Mouse (Mus musculus): ENCODE measurements around the gene Mt3. TPM values are rescaled to one million over a fixed set of nuclear protein-coding genes. Genes with fewer than 3 reads are reported as not detected.
"Not testable (repeated sequence)": the region's sequence is repeated elsewhere in the genome, so short reads cannot be mapped to it uniquely, and the experiment has no call there.

Gene Mt3
- polyA plus RNA-seq, 1 experiment from 2014 or later = 23.8 TPM

DNA sequence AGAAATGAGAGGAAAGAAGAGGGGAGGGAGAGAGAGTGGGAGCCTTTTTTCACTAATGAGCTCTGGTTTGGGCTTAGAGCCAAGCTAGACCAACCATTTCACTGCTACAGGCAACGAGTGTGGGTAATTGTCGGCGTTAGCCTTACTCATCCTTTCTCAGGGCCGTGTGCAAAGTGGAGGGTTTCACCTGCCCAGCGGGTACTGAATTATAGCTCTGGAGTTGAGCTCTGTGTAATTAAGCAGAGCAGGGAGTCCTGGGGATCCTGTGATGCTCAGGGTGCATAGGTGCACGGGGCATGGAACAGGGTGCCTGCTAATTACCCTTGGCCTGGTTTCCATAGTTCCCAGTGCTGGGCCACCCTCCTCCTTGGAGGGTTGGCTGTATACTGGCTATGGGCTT is 24.7 kb upstream of the Mt3 start:
- Histone ChIP-seq H3K9me3 (no peaks in the 10 kb centered on the region), H3K27ac (replicated peaks) (no peak overlapping the region), H3K9ac (replicated peaks) (no peak overlapping the region), H3K4me2 (replicated peaks) (no peak overlapping the region), H3K27me3 (no peaks in the 10 kb centered on the region), H3K4me3 (no peak overlapping the region), H3K36me3 (no peaks in the 10 kb centered on the region), H3K4me1 (peaks cover 5% of the 10 kb centered on the region; the same call in 1 of the 2 replicates)
- ATAC-seq (ENCODE audit: low FRiP score, low read depth) = no peak
- 82% methylated on average over 6 of the region's 6 CpGs for WGBS

DNA sequence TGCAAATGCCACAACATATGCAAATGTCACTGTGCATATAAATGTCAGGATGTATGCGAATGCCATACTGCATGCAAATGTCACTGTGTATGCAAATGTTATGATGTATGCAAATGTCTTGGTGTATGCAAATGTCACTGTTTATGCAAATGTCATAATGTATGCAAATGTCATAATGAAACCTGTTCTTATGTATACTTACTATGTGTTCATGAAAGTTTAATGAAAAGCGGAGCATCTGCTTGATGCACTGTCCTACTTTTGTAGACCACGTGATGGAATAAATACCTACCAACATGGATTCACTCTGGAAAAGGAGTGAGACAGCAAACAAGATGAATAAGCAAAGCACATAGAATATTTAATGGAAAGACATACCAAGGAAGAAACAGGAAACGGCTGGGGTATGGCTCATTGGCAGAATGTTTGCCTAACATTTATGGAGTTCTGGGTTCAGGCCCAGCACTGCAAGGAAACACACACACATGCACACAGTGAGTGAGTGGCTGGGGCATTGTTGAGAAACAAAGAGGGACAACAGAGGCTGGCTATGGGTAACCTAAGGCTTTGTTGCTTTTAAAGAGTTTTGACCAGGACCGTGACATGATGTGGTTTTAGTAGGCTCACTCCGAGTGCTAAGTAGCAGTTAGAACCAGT is 23.1 kb upstream of the Mt3 start:
- H3K27me3 ChIP-seq = no peaks in the 10 kb centered on the region
- H3K4me2 ChIP-seq (replicated peaks) = no peak overlapping the region
- no peak overlapping the region for H3K9ac ChIP-seq (replicated peaks)
- 76% methylated on average over 6 of the region's 6 CpGs for WGBS
- H3K4me1 ChIP-seq = no peaks in the 10 kb centered on the region; the same call in 1 of the 2 replicates
- no peak for ATAC-seq (ENCODE audit: low FRiP score, low read depth)
- no peak overlapping the region for H3K4me3 ChIP-seq
- no peaks in the 10 kb centered on the region for H3K9me3 ChIP-seq
- no peaks in the 10 kb centered on the region for H3K36me3 ChIP-seq
- H3K27ac ChIP-seq (replicated peaks) = no peak overlapping the region

DNA sequence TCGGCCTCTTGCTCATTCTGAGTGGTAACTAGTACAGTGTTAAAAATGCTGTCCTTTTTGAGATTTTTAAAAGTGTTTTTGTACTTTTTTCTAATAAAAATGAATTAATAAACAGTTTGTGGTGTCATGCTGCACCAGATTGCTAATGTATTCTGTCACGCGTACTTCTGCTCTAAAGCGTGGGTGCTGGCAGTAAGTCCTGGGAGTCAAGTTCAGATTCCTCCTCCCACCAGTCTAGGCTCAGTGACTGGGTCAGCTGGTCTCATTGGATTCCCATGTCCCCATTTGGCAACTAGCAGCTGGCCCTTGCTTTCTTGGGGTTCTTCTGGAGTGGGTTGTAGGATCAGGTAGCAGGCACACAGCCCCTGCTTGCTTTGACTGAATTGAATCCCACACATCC is 22.3 kb upstream of the Mt3 start:
- WGBS = 94% methylated on average over 4 of the region's 4 CpGs

DNA sequence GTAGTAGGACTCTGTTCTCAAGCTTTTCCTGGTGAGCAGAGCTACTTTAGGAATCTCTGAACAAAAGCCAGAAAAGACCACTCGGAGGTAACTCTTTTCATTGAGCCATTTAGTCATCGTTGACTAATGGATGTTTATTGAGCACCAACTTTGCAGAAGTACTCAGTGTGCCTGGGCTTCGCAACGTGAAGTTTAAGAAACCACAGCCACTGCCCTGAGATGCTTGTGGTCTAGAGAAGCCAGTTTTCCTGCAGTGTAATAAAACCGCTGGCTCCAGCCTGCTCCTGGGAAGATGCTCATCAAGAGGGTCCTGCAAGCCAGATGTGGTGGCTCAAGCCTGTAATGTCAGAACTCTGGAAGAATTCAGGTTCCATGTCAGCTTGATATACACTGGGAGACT is 20.3 kb upstream of the Mt3 start:
- Histone ChIP-seq H3K4me1 (no peaks in the 10 kb centered on the region; the same call in 1 of the 2 replicates), H3K4me3 (no peak overlapping the region), H3K9ac (replicated peaks) (no peak overlapping the region), H3K36me3 (no peaks in the 10 kb centered on the region), H3K27me3 (no peaks in the 10 kb centered on the region), H3K4me2 (replicated peaks) (no peak overlapping the region), H3K9me3 (no peaks in the 10 kb centered on the region), H3K27ac (replicated peaks) (no peak overlapping the region)
- 84% methylated on average over 5 of the region's 5 CpGs for WGBS
- no peak for ATAC-seq (ENCODE audit: low FRiP score, low read depth)

More for the DNA sequence above, 22.3 kb upstream of the Mt3 start:
- Histone ChIP-seq H3K4me1 (no peaks in the 10 kb centered on the region; the same call in 1 of the 2 replicates), H3K27ac (replicated peaks) (no peak overlapping the region), H3K9me3 (no peaks in the 10 kb centered on the region), H3K27me3 (no peaks in the 10 kb centered on the region), H3K36me3 (no peaks in the 10 kb centered on the region), H3K4me2 (replicated peaks) (no peak overlapping the region), H3K4me3 (no peak overlapping the region), H3K9ac (replicated peaks) (no peak overlapping the region)
- ATAC-seq (ENCODE audit: low FRiP score, low read depth) = no peak

DNA sequence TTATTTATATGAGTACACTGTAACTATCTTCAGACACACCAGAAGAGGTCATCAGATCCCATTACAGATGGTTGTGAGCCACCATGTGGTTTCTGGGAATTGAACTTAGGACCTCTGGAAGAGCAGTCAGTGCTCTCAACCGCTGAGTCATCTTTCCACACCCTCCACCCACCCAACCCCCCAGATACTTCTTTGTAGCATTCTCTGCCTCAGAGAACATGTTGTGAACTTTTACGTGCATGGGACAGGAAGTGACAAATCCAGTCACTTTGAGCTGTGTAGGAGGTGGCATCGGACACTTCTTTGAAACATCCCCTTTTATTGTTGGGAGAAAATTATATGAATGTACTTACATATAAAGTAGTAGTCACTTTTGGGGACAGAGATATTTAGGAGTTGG is 17.8 kb upstream of the Mt3 start:
- H3K9ac ChIP-seq (replicated peaks); H3K4me3 ChIP-seq; H3K36me3 ChIP-seq; H3K9me3 ChIP-seq; H3K27ac ChIP-seq (replicated peaks); H3K27me3 ChIP-seq; ATAC-seq (ENCODE audit: low FRiP score, low read depth); H3K4me2 ChIP-seq (replicated peaks); H3K4me1 ChIP-seq: not testable (repeated sequence)
- 76% methylated on average over 3 of the region's 3 CpGs for WGBS

DNA sequence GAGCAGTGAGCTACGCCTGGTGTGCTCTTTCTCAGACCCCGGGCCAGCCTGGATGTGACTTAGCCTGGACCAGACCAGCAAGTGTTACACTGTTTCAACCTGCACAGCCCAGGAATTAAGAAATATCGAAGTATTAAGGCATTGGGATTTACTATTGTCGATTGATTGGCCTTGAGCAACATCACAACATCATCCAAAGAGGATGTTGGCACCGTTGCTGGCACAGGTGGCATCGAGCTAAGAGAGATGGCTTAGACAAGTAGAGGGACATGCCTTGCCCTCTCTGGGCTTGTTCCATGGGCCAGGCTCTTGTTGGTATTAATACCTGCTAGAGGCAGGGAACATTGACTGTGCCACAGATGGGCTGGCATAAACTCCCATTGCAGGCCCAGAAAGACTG is 16.9 kb upstream of the Mt3 start:
- WGBS = 89% methylated on average over 6 of the region's 6 CpGs
- Histone ChIP-seq H3K4me2 (replicated peaks) (no peak overlapping the region), H3K9ac (replicated peaks) (no peak overlapping the region), H3K9me3 (no peaks in the 10 kb centered on the region), H3K4me1 (no peaks in the 10 kb centered on the region), H3K27me3 (no peaks in the 10 kb centered on the region), H3K4me3 (no peak overlapping the region), H3K36me3 (no peaks in the 10 kb centered on the region), H3K27ac (replicated peaks) (no peak overlapping the region)
- ATAC-seq (ENCODE audit: low FRiP score, low read depth) = no peak

- H3K27me3 ChIP-seq = no peaks in the 10 kb centered on the region
- 83% methylated on average over 7 of the region's 7 CpGs for WGBS
- no peaks in the 10 kb centered on the region for H3K9me3 ChIP-seq
- H3K4me2 ChIP-seq (replicated peaks) = no peak overlapping the region
- no peaks in the 10 kb centered on the region for H3K36me3 ChIP-seq
- no peak overlapping the region for H3K27ac ChIP-seq (replicated peaks)
- H3K9ac ChIP-seq (replicated peaks) = no peak overlapping the region
- H3K4me3 ChIP-seq = no peak overlapping the region
- ATAC-seq (ENCODE audit: low FRiP score, low read depth) = no peak
- no peaks in the 10 kb centered on the region for H3K4me1 ChIP-seq
These were observed 16.2 kb upstream of the Mt3 start for GRCm38 (mm10) chr8:94136192-94136591.

GRCm38 (mm10) chr8:94136933-94137332 is 15.5 kb upstream of the Mt3 start, which contains the start of gene Mt4:
Mt4 (plus strand) TSS chr8:94137197.
- no peaks in the 10 kb centered on the region for H3K4me1 ChIP-seq
- H3K4me2 ChIP-seq (replicated peaks) = no peak within 1 kb of the TSS
- no peaks in the 10 kb centered on the region for H3K9me3 ChIP-seq
- no peak within 1 kb of the TSS for H3K4me3 ChIP-seq
- no peaks in the 10 kb centered on the region for H3K27me3 ChIP-seq
- no peaks in the 10 kb centered on the region for H3K36me3 ChIP-seq
- H3K27ac ChIP-seq (replicated peaks) = no peak within 1 kb of the TSS
- ATAC-seq (ENCODE audit: low FRiP score, low read depth) = no peak
- WGBS = 56% methylated on average over 6 of the region's 6 CpGs
- no peak within 1 kb of the TSS for H3K9ac ChIP-seq (replicated peaks)

DNA sequence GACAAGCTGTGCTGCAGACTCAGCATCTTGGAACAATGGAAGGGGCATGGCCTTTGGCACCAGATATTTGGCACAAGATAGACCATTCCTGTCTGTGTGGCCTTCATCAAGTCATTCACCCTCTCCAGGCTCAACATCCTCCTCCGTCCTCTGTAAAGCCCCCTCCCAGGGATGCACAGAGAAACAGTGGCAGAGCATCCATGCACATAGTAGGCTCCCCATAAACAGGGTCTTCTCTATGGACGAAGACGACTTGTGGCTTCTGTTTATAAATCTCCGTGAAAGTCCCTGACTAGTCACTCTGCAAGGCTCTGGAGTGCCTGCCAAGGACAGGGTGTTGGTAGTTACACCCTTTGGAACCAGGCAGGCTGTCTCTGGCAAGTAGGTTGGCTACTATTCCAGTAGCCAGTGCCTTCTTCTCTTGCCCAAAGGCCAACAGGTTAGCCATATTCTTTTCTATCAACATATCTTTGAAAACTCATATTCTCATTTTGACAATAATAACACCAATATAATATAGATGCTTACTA is 12.1 kb upstream of the Mt3 start:
- no peaks in the 10 kb centered on the region for H3K9me3 ChIP-seq
- no peaks in the 10 kb centered on the region for H3K4me1 ChIP-seq
- 84% methylated on average over 4 of the region's 4 CpGs for WGBS

DNA sequence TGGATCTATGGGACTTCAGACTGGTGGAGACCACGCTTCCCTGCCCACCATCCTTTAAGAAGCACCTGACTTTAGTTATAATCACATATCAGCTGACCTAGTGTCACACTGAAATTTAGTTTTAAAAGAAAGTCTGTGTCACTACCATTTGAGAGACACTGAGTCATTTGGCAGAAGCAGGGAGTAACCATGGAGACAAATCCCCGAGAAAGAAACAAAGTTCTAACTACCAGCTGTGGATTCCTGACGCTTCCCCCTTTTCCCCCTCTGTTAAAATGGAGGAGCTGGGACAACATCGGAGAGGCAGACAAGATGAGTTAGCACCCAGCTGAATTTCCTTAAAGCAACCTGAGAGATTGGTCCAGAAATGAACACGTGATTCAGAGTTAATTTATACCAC is 4.2 kb upstream of the Mt3 start:
- Histone ChIP-seq H3K27me3 (peaks cover 12% of the 10 kb centered on the region), H3K27ac (replicated peaks) (no peak overlapping the region), H3K9me3 (no peaks in the 10 kb centered on the region), H3K9ac (replicated peaks) (no peak overlapping the region), H3K4me1 (peaks cover 12% of the 10 kb centered on the region), H3K4me3 (no peak overlapping the region), H3K4me2 (replicated peaks) (no peak overlapping the region), H3K36me3 (no peaks in the 10 kb centered on the region)
- 25% methylated on average over 5 of the region's 5 CpGs for WGBS
- ATAC-seq (ENCODE audit: low FRiP score, low read depth) = no peak

More for the DNA sequence above, 12.1 kb upstream of the Mt3 start:
- Histone ChIP-seq H3K4me3 (no peak overlapping the region), H3K27ac (replicated peaks) (no peak overlapping the region), H3K4me2 (replicated peaks) (no peak overlapping the region), H3K36me3 (no peaks in the 10 kb centered on the region), H3K9ac (replicated peaks) (no peak overlapping the region), H3K27me3 (no peaks in the 10 kb centered on the region)
- ATAC-seq (ENCODE audit: low FRiP score, low read depth) = no peak

DNA sequence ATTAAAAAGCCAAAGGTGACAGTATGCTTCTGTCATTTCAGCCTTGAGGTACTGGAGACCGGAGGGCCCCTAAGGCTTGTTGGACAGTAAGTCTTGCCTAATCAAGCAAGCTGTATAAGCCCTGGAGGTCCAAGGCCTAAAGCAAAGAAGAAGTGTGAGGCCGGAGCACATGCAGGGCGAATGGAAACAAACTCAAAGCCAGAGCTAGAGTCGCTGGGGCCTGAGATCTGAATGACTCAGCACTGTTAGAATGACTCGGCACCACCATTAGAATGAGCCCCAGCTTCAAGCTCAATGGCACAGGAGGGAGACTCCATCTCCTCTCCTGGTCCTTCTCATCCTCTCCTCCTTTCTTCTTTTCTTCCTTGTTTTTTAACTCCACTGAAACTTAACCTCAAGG is 1.5 kb upstream of the Mt3 start:
- no peak overlapping the region for H3K27ac ChIP-seq (replicated peaks)
- no peak overlapping the region for H3K4me2 ChIP-seq (replicated peaks)
- H3K4me3 ChIP-seq = no peak overlapping the region
- H3K9ac ChIP-seq (replicated peaks) = no peak overlapping the region
- WGBS = 83% methylated on average over 5 of the region's 5 CpGs
- peaks cover 30% of the 10 kb centered on the region for H3K4me1 ChIP-seq
- no peaks in the 10 kb centered on the region for H3K9me3 ChIP-seq
- no peak for ATAC-seq (ENCODE audit: low FRiP score, low read depth)
- H3K36me3 ChIP-seq = no peaks in the 10 kb centered on the region
- H3K27me3 ChIP-seq = peaks cover 25% of the 10 kb centered on the region

- Histone ChIP-seq H3K4me3 (0 out of 2 replicates have a peak overlapping the region, but pooled peaks have one; percentile 2), H3K27ac (replicated peaks) (no peak overlapping the region), H3K4me2 (replicated peaks) (peak overlapping the region; percentile 75), H3K4me1 (peaks cover 26% of the 10 kb centered on the region), H3K36me3 (no peaks in the 10 kb centered on the region), H3K9me3 (no peaks in the 10 kb centered on the region), H3K9ac (replicated peaks) (no peak overlapping the region), H3K27me3 (peaks cover 25% of the 10 kb centered on the region)
- WGBS = 31% methylated on average over 7 of the region's 7 CpGs
- no peak for ATAC-seq (ENCODE audit: low FRiP score, low read depth)
These were observed 1.0 kb downstream of the Mt3 start for GRCm38 (mm10) chr8:94153451-94153850.

GRCm38 (mm10) chr8:94154537-94154936 is 2.1 kb downstream of the Mt3 start:
- Histone ChIP-seq H3K9me3 (no peaks in the 10 kb centered on the region), H3K9ac (replicated peaks) (no peak overlapping the region), H3K4me2 (replicated peaks) (no peak overlapping the region), H3K4me3 (no peak overlapping the region), H3K4me1 (peaks cover 26% of the 10 kb centered on the region), H3K36me3 (no peaks in the 10 kb centered on the region), H3K27ac (replicated peaks) (no peak overlapping the region), H3K27me3 (peaks cover 25% of the 10 kb centered on the region)
- ATAC-seq (ENCODE audit: low FRiP score, low read depth) = no peak
- WGBS = 48% methylated on average over 6 of the region's 6 CpGs
